Mouse (Mus musculus) CD4-positive, CD25-positive, alpha-beta regulatory T cell, adult 2 months (primary cell): ENCODE data around the gene Lamc2.
A peak's percentile ranks its signal among the peaks of the same experiment; 100 is the strongest.

Experiments used
- DNase-seq: peaks from one replicate; pipeline ENCODE4 v3.0.0-alpha.2; 2012; ENCODE audit warnings: low read depth, low spot score

The Lamc2 gene

GRCm38 (mm10) chr1:153185828-153186803 is at the start of gene Lamc2:
Gene Lamc2 (minus strand): TSS chr1:153186447.
- DNase-seq, result peak; percentile 16

DNA sequence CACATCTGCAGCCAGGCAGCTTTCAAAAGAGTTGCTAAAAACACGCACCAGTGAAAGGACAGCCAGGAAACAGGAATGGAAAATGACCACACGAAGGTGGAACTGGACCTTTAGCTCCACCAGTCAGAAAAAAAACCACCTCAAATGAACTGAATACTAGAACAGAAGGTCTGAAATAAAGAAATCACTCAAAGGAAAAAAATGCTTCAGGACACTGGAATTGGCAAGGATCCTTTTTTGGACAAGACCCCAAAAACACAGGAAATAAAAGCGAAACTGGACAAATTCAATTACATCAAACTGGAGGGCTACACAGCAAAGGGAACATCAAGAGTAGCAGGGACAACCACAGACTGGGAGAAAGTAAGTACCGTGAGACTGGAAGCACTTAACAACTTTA is 49.3 kb upstream of the Lamc2 start:
- DNase-seq, result no peak

- DNase-seq, result no peak
Measured at GRCm38 (mm10) chr1:153231681-153232080, 45.4 kb upstream of the Lamc2 start.

- no peak for DNase-seq
Measured at GRCm38 (mm10) chr1:153227916-153228315, 41.7 kb upstream of the Lamc2 start.

DNA sequence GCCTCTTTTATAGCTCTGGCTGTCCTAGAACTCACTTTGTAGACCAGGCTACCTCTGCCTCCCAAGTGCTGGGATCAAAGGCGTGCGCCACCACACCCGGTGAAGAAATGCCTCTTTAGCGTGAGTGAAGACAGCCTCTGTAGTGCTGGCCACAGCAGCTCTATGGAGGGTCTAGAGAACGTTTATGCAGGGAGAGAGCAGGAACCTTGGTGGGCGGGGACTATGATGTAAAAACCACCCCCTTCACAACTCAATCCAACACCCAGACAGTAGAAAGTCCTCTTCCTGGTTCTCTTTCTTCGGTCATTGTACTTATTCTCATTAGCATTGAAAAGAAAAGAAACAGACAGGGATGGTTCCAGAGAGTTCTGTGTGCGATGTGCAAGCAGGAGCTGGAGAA is 40.8 kb upstream of the Lamc2 start:
- no peak for DNase-seq

GRCm38 (mm10) chr1:153225786-153226725 is 39.8 kb upstream of the Lamc2 start:
- no peak for DNase-seq

GRCm38 (mm10) chr1:153224331-153224730 is 38.1 kb upstream of the Lamc2 start:
- DNase-seq, result no peak

DNA sequence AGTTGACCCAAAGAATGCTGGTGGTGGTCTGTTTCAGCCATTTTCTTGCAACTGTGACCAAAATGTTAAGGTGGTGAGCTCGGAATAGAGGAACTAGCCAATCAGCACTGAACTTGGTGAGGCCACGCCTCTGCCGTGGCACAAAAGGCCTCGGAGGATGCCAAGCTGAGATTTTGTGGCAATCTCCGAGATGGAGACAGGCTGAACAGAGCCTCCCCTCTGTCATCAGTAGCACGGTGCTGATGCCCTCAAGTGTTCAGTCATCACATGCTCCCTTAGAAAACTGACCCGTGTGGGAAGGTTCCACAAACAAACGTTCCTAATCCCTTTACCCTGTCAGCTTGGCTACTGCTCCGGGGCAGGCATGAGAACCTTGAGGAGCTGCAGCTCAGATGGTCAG is 33.1 kb upstream of the Lamc2 start:
- DNase-seq, result no peak

DNA sequence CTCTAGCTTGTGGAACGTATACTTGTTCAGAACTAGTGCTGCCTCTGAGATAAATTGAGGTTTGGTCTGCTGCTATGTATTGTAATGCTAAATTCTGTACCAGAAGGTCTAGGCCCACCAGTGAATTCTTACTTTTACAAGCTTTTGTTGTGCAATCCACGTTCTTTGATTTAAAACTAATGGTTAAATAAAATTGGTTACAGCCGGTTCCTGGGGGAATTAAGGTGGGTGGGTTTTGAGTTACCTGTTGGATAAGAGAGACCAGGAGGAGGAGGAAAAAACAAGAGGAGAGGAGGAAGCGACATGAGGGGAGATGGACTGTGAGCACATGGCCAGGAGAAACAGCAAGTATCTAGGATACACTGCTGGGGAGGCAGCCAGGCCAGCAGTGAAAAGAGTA is 30.3 kb upstream of the Lamc2 start:
- no peak for DNase-seq

- DNase-seq, result no peak
Measured at GRCm38 (mm10) chr1:153215676-153216075, 29.4 kb upstream of the Lamc2 start.

DNA sequence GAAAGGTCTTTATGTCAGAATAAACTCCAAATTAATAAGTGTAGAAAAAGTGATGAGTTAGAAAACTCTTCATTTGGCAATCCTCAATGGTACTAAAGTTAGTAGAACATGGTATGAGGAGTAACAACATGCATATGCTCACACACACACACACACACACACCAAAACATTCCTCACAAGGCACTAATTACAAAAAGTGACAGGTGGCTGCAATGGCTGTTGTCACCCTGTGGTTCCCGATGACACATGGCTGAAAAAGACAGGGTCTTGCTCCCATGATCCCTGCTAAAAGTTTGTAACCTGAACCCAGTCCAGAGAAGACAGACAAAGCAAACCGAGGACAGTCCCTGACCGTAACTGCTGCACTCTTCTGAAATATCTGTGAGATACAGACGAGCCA is 24.7 kb upstream of the Lamc2 start:
- DNase-seq, result no peak

GRCm38 (mm10) chr1:153210198-153210597 is 24.0 kb upstream of the Lamc2 start:
- no peak for DNase-seq

GRCm38 (mm10) chr1:153202195-153202594 is 15.9 kb upstream of the Lamc2 start:
- no peak for DNase-seq

DNA sequence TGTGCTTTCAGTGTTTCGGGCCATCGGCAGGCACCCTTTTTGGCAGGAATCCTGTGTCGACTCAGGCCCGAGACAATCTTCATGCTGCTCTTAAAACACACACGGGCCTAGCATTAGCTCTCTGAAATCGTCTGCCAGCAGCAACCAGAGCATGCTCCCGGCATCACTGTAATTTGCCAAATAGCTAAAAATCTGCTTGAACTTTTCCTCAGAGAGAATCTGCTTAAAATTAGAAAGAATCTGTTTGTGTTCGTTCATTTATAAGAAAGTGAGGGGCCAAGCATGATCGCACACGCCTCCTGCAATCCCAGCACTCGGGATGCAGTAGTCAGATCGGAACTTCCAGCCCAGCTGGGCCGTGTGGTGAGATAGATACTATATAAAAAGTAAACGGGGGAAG is 15.2 kb upstream of the Lamc2 start:
- DNase-seq, result no peak

GRCm38 (mm10) chr1:153197316-153197850 is 11.1 kb upstream of the Lamc2 start:
- no peak for DNase-seq

DNA sequence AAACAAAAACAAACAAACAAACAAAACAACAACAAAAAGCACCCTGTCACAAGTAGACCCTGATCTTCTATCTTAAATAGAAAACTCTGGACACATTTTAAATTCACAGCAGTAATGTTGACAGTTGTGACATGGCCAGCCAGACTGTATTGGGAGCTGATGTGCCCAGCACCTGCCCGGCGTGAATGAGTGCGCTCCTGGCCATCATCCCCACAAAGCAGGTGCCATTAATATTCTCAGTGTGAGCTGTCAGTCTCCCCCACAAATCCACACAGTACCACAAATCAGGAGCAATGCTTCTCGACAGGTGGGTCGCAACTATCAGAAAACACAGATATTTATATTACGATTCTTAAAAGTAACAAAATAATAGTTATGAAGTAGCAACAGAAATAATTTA is 6.7 kb upstream of the Lamc2 start:
- DNase-seq, result no peak

- DNase-seq, result no peak
Measured at GRCm38 (mm10) chr1:153192379-153192778, 6.1 kb upstream of the Lamc2 start.

GRCm38 (mm10) chr1:153191943-153192329 is 5.7 kb upstream of the Lamc2 start:
- DNase-seq, result no peak

GRCm38 (mm10) chr1:153191237-153191942 is 5.1 kb upstream of the Lamc2 start:
- DNase-seq, result no peak

DNA sequence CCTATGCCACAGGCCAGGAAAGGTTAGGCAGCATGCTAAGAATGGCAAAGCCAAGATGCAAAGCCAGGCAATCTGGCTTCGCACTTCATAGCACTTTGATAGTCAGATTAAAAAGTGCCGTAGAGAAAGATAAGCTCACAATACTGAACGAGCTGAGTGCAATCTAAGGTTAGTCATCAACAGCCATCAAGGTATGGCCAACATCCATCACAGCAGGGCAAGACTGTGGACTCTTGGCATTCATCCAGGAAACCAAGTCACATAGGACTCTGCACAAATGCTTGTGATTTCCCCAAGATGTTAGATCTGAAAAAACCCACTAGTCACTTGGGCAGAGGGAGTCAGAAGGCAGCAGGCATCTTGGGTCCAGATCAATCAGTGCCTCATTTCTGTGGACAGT is 1.8 kb upstream of the Lamc2 start:
- DNase-seq, result no peak

DNA sequence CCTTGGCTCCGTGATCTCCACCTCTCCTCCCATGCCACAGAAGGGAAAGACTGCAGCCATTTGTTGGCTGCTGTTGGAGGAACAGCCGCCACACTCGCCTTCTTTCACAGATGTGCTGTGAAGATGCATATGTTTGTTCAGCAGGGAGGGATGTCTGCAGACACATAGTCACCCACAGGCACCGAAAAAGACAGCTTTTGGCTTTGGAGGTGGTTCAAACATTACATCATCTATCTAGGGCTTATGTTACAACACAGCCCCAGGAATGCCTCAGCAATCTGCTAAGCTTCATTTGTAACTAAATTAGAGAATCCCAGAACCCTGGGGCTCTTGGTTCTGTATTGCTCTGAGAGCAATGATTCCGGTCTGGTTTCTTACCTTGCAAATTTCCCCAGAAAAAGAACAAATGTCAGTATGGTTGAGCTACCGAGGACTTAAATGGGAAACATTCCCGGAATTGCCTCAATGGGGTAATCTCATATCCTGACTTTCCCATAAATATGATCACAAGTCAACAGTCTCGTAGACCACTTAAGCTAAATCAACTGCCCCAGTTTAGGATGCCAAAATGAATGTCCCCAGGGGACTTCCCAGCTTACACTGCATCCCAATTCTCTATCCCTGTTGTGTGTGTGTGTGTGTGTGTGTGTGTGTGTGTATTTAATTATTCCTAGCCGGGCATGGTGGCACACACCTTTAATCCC is 5.5 kb downstream of the Lamc2 start:
- no peak for DNase-seq
